Mouse (Mus musculus) forebrain, postnatal 0 days (tissue): ENCODE measurements around the gene Pkd1l3. TPM values are rescaled to one million over a fixed set of nuclear protein-coding genes. Genes with fewer than 3 reads are reported as not detected.

ENCODE experiments used
- ATAC-seq: fragments of 200-750 bp; cut with Nextera tagmentation; 2 replicates; pipeline ENCODE4 v1.8.0; 2017; ENCODE audit warnings: mild to moderate bottlenecking, moderate library complexity
- DNase-seq: peaks from one replicate; pipeline ENCODE4 v3.0.0-alpha.2; 2015
- H3K27ac ChIP-seq: fragments of 300-500 bp; sonication (generic); 2 replicates; pipeline ENCODE4 v1.5.1; 2014; ENCODE audit warnings: low read depth, mild to moderate bottlenecking, antibody characterized with exemption, low read length, moderate library complexity, mixed read lengths
- H3K27me3 ChIP-seq: fragments of 300-500 bp; sonication (generic); 2 replicates; pipeline ENCODE4 v1.6.1; 2014; ENCODE audit warnings: mild to moderate bottlenecking, low read length, mixed read lengths; ENCODE audit not compliant: insufficient read depth
- H3K36me3 ChIP-seq: fragments of 300-500 bp; sonication (generic); 2 replicates; pipeline ENCODE4 v1.6.1; 2014; ENCODE audit warnings: mild to moderate bottlenecking, moderate library complexity; ENCODE audit not compliant: insufficient read depth
- H3K4me1 ChIP-seq: fragments of 300-500 bp; sonication (generic); 2 replicates; pipeline ENCODE4 v1.6.1; 2014; ENCODE audit warnings: antibody characterized with exemption; ENCODE audit not compliant: insufficient read depth
- H3K4me2 ChIP-seq: fragments of 300-500 bp; sonication (generic); 2 replicates; pipeline ENCODE4 v1.6.1; 2014; ENCODE audit warnings: low read depth, mild to moderate bottlenecking, moderate library complexity
- H3K4me3 ChIP-seq: fragments of 300-500 bp; sonication (generic); 2 replicates; pipeline ENCODE4 v1.5.1; 2014; ENCODE audit warnings: low read depth, low read length, mixed read lengths
- H3K9ac ChIP-seq: fragments of 300-500 bp; sonication (generic); 2 replicates; pipeline ENCODE4 v1.6.1; 2014; ENCODE audit warnings: mild to moderate bottlenecking
- H3K9me3 ChIP-seq: fragments of 300-500 bp; sonication (generic); 2 replicates; pipeline ENCODE4 v1.6.1; 2016; ENCODE audit warnings: low read length
- CTCF ChIP-seq: sonication (generic); IDR thresholded peaks from 2 replicates; pipeline ENCODE4 v1.5.1; 2016; ENCODE audit warnings: antibody characterized with exemption, control low read depth, low read depth
- WGBS: fragments of 180-500 bp; shearing (Covaris S2); extraction: QIAGEN DNeasy Blood & Tissue Kit; methylation state at CpG from one replicate; pipeline ENCODE4 v1.1.7; 2014; 5-methylcytosine and 5-hydroxymethylcytosine counted together
- polyA plus RNA-seq: library from polyadenylated mRNA; unstranded; fragments of >200 nt; fragmentation: Nextera tagmentation; extraction: Ambion mirVana; gene quantifications from 2 replicates; pipeline ENCODE4 v1.2.1, GENCODE M21; 2015
- total RNA-seq: library from RNA; depleted of rRNA; stranded (reverse); fragments of >200 nt; gene quantifications from 2 replicates; pipeline ENCODE4 v1.2.3, GENCODE M21; 2014; rRNA removed

Pkd1l3 gene
- total RNA-seq: 0.24 TPM in 1 of 2 replicates, not detected in the other
- polyA plus RNA-seq: 0.21 TPM in 1 of 2 replicates, not detected in the other

DNA sequence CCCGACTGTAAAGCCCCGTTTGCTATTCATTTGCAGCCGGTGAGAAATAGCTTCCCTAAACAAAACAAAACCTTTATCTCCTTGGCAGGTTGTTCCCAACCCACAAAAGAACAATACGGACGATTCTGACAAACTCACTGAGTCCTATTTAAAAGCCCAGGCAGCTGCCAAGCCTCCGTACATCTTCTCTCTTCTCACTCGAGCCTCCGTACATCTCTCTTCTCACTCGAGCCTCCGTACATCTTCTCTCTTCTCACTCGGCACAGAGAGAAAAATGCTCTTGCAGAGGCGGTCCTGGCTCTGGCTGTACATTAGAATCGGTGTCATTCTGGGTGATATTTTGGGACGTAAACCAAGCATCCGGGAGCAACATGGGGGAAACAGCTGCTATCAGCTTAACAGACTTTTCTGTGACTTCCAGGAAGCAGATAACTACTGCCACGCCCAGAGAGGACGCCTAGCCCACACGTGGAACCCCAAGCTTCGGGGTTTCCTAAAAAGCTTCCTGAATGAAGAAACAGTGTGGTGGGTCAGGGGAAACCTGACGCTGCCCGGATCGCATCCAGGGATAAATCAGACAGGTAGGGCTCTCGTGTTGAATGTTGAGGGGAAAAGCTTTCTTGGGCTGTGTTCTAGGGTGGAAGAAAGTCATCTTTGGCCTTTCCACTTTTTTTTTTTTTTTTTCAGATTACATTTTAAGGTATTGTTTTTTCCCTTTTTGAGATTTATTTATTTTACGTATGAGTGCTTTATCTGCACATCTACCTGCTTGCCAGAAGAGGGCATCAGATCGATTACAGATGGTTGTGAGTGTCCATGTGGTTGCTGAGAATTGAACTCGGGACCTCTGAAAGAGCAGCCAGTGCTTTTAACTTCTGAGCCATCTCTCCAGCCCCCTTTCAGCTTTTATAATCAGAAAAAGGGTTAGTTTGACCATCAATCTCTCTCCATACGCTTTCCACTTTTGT, at the start of gene Pkd1l3:
TSS of gene Pkd1l3 (plus strand) at position 275 of the 968 bp plus-strand sequence.
- Histone ChIP-seq H3K27ac (no peak within 1 kb of the TSS), H3K27me3 (no peaks in the 10 kb centered on the region; the same call in 1 of the 2 replicates), H3K9me3 (no peaks in the 10 kb centered on the region), H3K4me2 (peak within 1 kb of the TSS; percentile 10; the same call in 1 of the 2 replicates), H3K9ac (no peak within 1 kb of the TSS), H3K4me3 (no peak within 1 kb of the TSS), H3K36me3 (no peaks in the 10 kb centered on the region), H3K4me1 (no peaks in the 10 kb centered on the region)
- DNase-seq (no peak), ATAC-seq (no peak)
- 62% methylated on average over 27 of the region's 27 CpGs for WGBS
- TF ChIP-seq CTCF: peak; percentile 12; the same call in 1 of the 2 replicates

DNA sequence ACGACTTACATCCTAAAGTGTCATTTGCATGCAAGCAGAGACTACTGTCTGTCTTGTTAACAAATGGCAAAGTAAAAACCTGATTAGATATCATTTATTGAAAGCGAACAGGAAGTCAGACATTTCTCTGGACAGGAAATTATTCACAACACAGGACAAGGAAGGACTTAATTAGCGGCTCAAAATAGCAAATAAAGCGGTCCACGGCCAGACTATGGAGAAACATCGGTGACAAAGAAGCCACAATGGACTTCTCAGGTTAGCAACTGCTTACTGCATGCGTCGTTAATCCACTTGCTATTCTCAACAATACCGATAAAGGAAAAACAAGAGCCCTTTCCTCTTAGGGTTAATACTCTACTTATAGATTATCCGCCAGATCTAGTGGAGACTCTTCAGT, 49.6 kb upstream of the Pkd1l3 start:
- H3K9ac ChIP-seq: peak overlapping the region; percentile 84
- DNase-seq (peak; percentile 6), ATAC-seq (no peak)
- 6% methylated on average over 10 of the region's 10 CpGs for WGBS
- peaks cover 33% of the 10 kb centered on the region for H3K36me3 ChIP-seq
- no peaks in the 10 kb centered on the region for H3K9me3 ChIP-seq
- H3K27me3 ChIP-seq: no peaks in the 10 kb centered on the region
- H3K27ac ChIP-seq: peak overlapping the region; percentile 92; the same call in 1 of the 2 replicates
- TF ChIP-seq CTCF: no peak
- H3K4me3 ChIP-seq: peak overlapping the region; percentile 87
- peak overlapping the region; percentile 79 for H3K4me2 ChIP-seq
- peaks cover 11% of the 10 kb centered on the region for H3K4me1 ChIP-seq

DNA sequence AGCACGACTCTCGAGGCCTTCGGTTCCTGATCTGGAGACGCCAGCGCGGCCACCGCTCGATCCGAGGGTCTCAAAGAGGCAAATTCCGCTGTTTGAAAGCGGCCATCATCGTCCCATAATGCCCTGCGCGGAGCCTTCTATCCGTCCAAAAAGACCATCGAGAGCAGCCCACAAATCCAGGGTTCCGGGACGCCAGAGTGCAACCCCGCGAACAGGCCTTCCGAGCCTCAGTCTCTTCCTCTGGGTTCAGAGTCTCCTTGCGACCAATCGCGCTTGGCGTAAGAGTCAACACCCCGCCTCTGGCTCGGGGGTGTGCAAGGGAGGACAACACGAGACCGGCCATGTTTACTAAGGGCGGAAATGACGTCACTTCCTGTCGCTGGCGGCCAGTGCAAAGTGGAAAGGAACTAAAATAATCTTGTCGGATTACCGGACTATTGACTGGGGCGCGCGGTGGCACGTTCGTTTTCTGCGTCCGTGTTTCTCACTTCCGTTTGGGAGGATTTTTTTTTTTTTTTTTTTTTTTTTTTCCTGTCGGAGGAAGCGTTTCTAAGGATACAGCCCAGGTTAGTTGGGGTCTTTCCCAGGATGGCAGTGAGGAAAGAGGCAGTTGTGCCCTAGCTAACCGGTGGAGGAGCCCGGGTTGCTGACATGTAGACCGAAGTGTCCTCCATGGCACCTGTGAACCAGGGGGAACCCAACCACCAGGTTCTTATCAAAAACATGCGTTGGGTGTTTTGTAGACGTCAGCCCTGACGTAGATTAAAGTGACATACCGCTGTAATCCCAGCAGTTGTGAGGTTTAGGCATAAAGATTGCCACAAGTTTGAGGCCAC, 48.6 kb upstream of the Pkd1l3 start, which contains the start of the genes Dhx38 and Txnl4b:
TSS of gene Dhx38 (minus strand) at position 364 of the 836 bp plus-strand sequence.
TSS of gene Txnl4b (plus strand) at position 395 of the 836 bp plus-strand sequence.
- WGBS: under 1% methylated on average over 52 of the region's 52 CpGs
- Histone ChIP-seq H3K4me1 (peaks cover 11% of the 10 kb centered on the region), H3K4me3 (peak within 1 kb of the TSS; percentile 87), H3K36me3 (peaks cover 23% of the 10 kb centered on the region), H3K27ac (peak within 1 kb of the TSS; percentile 92), H3K9ac (peak within 1 kb of the TSS; percentile 84), H3K9me3 (no peaks in the 10 kb centered on the region), H3K4me2 (peak within 1 kb of the TSS; percentile 79), H3K27me3 (no peaks in the 10 kb centered on the region)
- 0 out of 2 replicates have a peak, but pooled peaks have one; percentile 12 for TF ChIP-seq CTCF
- ATAC-seq: peak; percentile 100
- peak; percentile 99 for DNase-seq

DNA sequence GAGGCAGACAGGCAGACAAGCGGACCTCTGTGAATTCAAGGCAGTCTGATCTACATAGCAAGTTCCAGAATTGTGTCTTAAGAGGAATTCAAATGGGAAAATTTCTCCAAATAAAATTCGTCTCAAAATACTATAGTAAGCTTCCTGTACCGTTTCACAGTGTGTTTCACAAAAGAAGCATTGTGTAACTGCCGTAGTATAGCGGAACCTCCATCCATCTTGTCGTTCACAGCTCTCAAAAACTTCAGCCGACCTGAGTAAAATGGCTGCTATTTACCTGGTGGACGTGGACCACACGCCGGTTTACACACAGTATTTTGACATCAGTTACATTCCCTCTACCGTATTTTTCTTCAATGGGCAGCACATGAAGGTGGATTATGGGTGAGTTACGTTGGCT, 43.2 kb upstream of the Pkd1l3 start:
- H3K9me3 ChIP-seq: no peaks in the 10 kb centered on the region
- no peak overlapping the region for H3K9ac ChIP-seq
- H3K4me2 ChIP-seq: no peak overlapping the region
- ATAC-seq: no peak
- DNase-seq: no peak
- WGBS: 90% methylated on average over 12 of the region's 12 CpGs
- no peaks in the 10 kb centered on the region for H3K27me3 ChIP-seq
- H3K4me3 ChIP-seq: no peak overlapping the region
- no peak overlapping the region for H3K27ac ChIP-seq
- peaks cover 6% of the 10 kb centered on the region for H3K4me1 ChIP-seq
- no peak for TF ChIP-seq CTCF
- 0 out of 2 replicates have a peak, but pooled peaks cover 4% of the 10 kb centered on the region for H3K36me3 ChIP-seq

DNA sequence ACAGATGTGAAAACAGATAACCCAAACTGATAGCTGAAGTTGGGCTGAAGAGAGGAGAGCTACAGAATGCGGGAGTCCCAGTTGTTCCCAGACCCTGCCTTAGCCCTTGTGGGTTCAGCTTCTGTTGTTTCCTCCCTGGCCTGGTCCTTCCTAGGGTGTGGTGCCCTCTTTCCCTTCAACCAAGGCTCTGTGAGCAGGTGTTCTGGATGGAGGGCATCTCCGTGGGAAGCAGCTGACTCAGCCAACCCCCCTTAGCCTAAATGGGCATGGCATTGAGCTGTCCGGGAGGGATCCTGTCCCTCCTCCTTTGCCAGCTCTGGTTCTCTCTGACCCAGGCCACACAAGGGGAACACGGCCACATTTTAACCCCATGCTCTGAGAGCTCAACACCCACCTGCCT, 38.0 kb upstream of the Pkd1l3 start:
- Histone ChIP-seq H3K27ac (no peak overlapping the region), H3K4me3 (no peak overlapping the region), H3K4me2 (no peak overlapping the region), H3K27me3 (no peaks in the 10 kb centered on the region), H3K4me1 (no peaks in the 10 kb centered on the region), H3K36me3 (no peaks in the 10 kb centered on the region), H3K9me3 (no peaks in the 10 kb centered on the region), H3K9ac (no peak overlapping the region)
- 82% methylated on average over 4 of the region's 4 CpGs for WGBS
- no peak for TF ChIP-seq CTCF
- DNase-seq (no peak), ATAC-seq (no peak)

DNA sequence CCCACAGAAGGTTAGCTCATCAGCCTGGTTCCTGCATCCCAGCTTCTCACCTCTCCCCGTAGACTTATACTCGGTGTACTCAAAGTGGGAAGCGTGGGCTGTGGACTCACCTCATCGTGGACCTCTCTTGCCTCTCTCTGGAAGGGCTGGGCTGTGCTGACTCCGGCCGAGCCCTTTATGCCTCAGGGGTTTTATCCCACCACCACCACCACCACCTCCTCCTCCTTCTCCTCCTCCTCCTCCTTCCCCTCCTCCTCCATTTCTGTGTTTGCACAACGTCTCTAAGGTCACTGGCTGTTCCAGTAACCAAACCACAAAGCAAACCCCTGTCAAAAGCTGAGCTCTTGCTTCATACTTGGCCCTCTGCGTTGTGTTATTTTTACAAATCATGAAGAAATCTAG, 35.4 kb upstream of the Pkd1l3 start, which contains the start of gene Hp:
TSS of gene Hp (minus strand) at position 273 of the 402 bp plus-strand sequence.
- Histone ChIP-seq H3K4me3 (no peak within 1 kb of the TSS), H3K9ac (no peak within 1 kb of the TSS), H3K9me3 (no peaks in the 10 kb centered on the region), H3K27ac (no peak within 1 kb of the TSS), H3K4me2 (no peak within 1 kb of the TSS), H3K27me3 (no peaks in the 10 kb centered on the region), H3K36me3 (no peaks in the 10 kb centered on the region), H3K4me1 (no peaks in the 10 kb centered on the region)
- TF ChIP-seq CTCF: no peak
- 78% methylated on average over 8 of the region's 8 CpGs for WGBS
- DNase-seq (no peak), ATAC-seq (no peak)
